Mouse (Mus musculus): ENCODE measurements around the gene Slc5a2. TPM values are rescaled to one million over a fixed set of nuclear protein-coding genes. Genes with fewer than 3 reads are reported as not detected.

Gene Slc5a2
- polyA plus RNA-seq, 1 experiment from 2014 or later: 6.6 TPM

- no peaks in the 10 kb centered on the region for H3K27me3 ChIP-seq (ENCODE audit: insufficient read depth, low read length)
- no peaks in the 10 kb centered on the region for H3K36me3 ChIP-seq (ENCODE audit: insufficient read depth, low read length)
- DNase-seq (ENCODE audit: low spot score): peak; percentile 31
- no peaks in the 10 kb centered on the region for H3K9me3 ChIP-seq (replicated peaks; ENCODE audit: low read length)
- no peak for TF ChIP-seq CTCF (IDR thresholded peaks at IDR 0.05; ENCODE audit: low read depth)
- no peak overlapping the region for H3K27ac ChIP-seq
- no peak overlapping the region for H3K4me3 ChIP-seq (replicated peaks; ENCODE audit: low read depth, low read length)
- WGBS: 67% methylated on average over 7 of the region's 7 CpGs
- no peak for ATAC-seq (replicated peaks; ENCODE audit: low FRiP score, low read depth)
- no peak overlapping the region for H3K4me2 ChIP-seq (ENCODE audit: low read length)
- H3K9ac ChIP-seq (ENCODE audit: low read depth, low read length): no peak overlapping the region
- no peaks in the 10 kb centered on the region for H3K4me1 ChIP-seq (replicated peaks; ENCODE audit: insufficient read depth, low read length)
These were observed 53.7 kb downstream of the Slc5a2 start for GRCm38 (mm10) chr7:128319140-128319539.

GRCm38 (mm10) chr7:128320219-128320816 lies 54.9 kb downstream of the Slc5a2 start:
- Histone ChIP-seq H3K4me2 (ENCODE audit: low read length) (no peak overlapping the region), H3K4me3 (replicated peaks; ENCODE audit: low read depth, low read length) (no peak overlapping the region), H3K36me3 (ENCODE audit: insufficient read depth, low read length) (no peaks in the 10 kb centered on the region), H3K27me3 (ENCODE audit: insufficient read depth, low read length) (no peaks in the 10 kb centered on the region), H3K9ac (ENCODE audit: low read depth, low read length) (no peak overlapping the region), H3K27ac (no peak overlapping the region), H3K4me1 (replicated peaks; ENCODE audit: insufficient read depth, low read length) (no peaks in the 10 kb centered on the region), H3K9me3 (replicated peaks; ENCODE audit: low read length) (no peaks in the 10 kb centered on the region)
- ATAC-seq (replicated peaks; ENCODE audit: low FRiP score, low read depth) (no peak), DNase-seq (ENCODE audit: low spot score) (peak; percentile 49)
- no peak for TF ChIP-seq CTCF (IDR thresholded peaks at IDR 0.05; ENCODE audit: low read depth)
- WGBS: 85% methylated on average over 2 of the region's 2 CpGs

GRCm38 (mm10) chr7:128321260-128321659 lies 55.8 kb downstream of the Slc5a2 start:
- WGBS: 68% methylated on average over 7 of the region's 7 CpGs
- ATAC-seq (replicated peaks; ENCODE audit: low FRiP score, low read depth): 0 out of 2 replicates have a peak, but pooled peaks have one; percentile 54

More at GRCm38 (mm10) chr7:128321260-128321659, 55.8 kb downstream of the Slc5a2 start:
- no peak for TF ChIP-seq CTCF (IDR thresholded peaks at IDR 0.05; ENCODE audit: low read depth)
- Histone ChIP-seq H3K4me1 (replicated peaks; ENCODE audit: insufficient read depth, low read length) (no peaks in the 10 kb centered on the region), H3K27me3 (ENCODE audit: insufficient read depth, low read length) (no peaks in the 10 kb centered on the region), H3K4me2 (ENCODE audit: low read length) (no peak overlapping the region), H3K9ac (ENCODE audit: low read depth, low read length) (no peak overlapping the region), H3K36me3 (ENCODE audit: insufficient read depth, low read length) (no peaks in the 10 kb centered on the region), H3K4me3 (replicated peaks; ENCODE audit: low read depth, low read length) (no peak overlapping the region), H3K27ac (no peak overlapping the region), H3K9me3 (replicated peaks; ENCODE audit: low read length) (no peaks in the 10 kb centered on the region)
- DNase-seq (ENCODE audit: low spot score): peak; percentile 62

Small RNAs within 50 kb of the gene (microRNA-seq; reads per million reads assigned to microRNA genes)
- gene Mir3103: not detected

Other genes starting within 250 kb of the Slc5a2 start
- 0.66 and 0.79 TPM in 2 replicates for gene Itgam, start 203.0 kb upstream of the Slc5a2 start, polyA plus RNA-seq (2015; fragmentation: Nextera tagmentation; extraction: Ambion mirVana)
- gene Gm49368, start 203.0 kb upstream of the Slc5a2 start, polyA plus RNA-seq (2015; fragmentation: Nextera tagmentation; extraction: Ambion mirVana): 0.03 TPM in 1 of 2 replicates, not detected in the other
- gene Itgax, start 136.1 kb upstream of the Slc5a2 start, polyA plus RNA-seq (2015; fragmentation: Nextera tagmentation; extraction: Ambion mirVana): 0.07 and 0.17 TPM in 2 replicates
- not detected in 2 replicates for gene Itgad, start 111.3 kb upstream of the Slc5a2 start, polyA plus RNA-seq (2015; fragmentation: Nextera tagmentation; extraction: Ambion mirVana)
- not detected in 2 replicates for gene Cox6a2, start 59.3 kb upstream of the Slc5a2 start, polyA plus RNA-seq (2015; fragmentation: Nextera tagmentation; extraction: Ambion mirVana)
- 17.0 and 17.1 TPM in 2 replicates for gene Armc5, start 28.3 kb upstream of the Slc5a2 start, polyA plus RNA-seq (2015; fragmentation: Nextera tagmentation; extraction: Ambion mirVana)
- gene 9130023H24Rik, start 27.6 kb upstream of the Slc5a2 start, polyA plus RNA-seq (2015; fragmentation: Nextera tagmentation; extraction: Ambion mirVana): 6.7 and 8.3 TPM in 2 replicates
- 78.8 and 90.7 TPM in 2 replicates for gene Tgfb1i1, start 18.8 kb upstream of the Slc5a2 start, polyA plus RNA-seq (2015; fragmentation: Nextera tagmentation; extraction: Ambion mirVana)
- 22.1 and 23.4 TPM in 2 replicates for gene BC017158, start 32.5 kb downstream of the Slc5a2 start, polyA plus RNA-seq (2015; fragmentation: Nextera tagmentation; extraction: Ambion mirVana)
- 5.4 and 6.6 TPM in 2 replicates for gene Rgs10, start 153.1 kb downstream of the Slc5a2 start, polyA plus RNA-seq (2015; fragmentation: Nextera tagmentation; extraction: Ambion mirVana)
- 21.4 and 23.5 TPM in 2 replicates for gene Tial1, start 196.1 kb downstream of the Slc5a2 start, polyA plus RNA-seq (2015; fragmentation: Nextera tagmentation; extraction: Ambion mirVana)